Mouse (Mus musculus) adrenal gland, postnatal 10 days (tissue): ENCODE results near the gene R3hcc1l. TPM values are rescaled to one million over a fixed set of nuclear protein-coding genes. Genes with fewer than 3 reads are reported as not detected.

ENCODE experiments used
- DNase-seq: peaks from one replicate; pipeline ENCODE4 v3.0.0; 2021; ENCODE audit warnings: mixed read lengths
- total RNA-seq, 2 experiments: library from RNA; stranded (reverse); gene quantifications; 2 replicates each; pipeline ENCODE4 v1.2.3; 2021

Gene R3hcc1l
- total RNA-seq, 2 experiments from 2014 or later: 18.3 to 23.7 TPM

DNA sequence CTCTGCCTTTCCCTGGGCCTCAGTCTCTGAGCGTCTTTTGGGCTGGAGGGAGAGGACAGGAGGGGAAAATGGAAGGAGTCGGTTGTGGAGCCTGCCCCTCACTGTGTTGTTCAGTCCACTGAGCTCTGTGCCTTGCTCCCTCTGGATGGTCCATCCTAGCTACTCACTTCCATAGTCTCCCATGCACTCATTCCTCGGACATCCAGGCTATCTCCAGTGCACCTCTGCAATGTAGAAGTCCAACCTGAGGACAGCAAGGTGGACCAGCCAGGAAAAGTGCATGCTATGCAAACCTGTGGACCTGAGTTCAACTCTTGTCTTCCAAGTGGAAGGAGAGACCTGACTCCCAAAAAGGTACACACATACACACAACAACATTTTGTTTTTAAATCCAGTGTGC, 82.0 kb downstream of the R3hcc1l start:
- no peak for DNase-seq

DNA sequence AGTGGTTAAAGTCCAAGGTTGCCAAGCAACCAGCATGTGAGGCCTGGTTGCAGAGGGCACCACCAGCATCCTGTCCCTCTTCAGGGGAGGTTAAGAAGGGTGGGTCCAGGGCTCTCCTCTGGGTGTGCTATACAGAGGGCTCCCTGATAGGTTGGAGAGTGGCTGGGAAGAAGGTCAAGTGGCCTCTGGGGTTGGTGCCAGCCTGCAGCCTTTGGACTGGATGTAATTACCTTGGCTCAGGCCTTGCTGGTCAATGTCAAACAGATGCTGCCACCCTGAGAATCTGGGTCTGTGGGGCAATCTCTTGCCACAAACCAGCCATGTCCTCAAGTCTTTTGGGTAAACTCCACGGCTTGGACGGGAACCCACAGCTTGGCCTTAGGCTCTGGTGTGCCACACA, 82.9 kb downstream of the R3hcc1l start:
- DNase-seq: peak; percentile 57

DNA sequence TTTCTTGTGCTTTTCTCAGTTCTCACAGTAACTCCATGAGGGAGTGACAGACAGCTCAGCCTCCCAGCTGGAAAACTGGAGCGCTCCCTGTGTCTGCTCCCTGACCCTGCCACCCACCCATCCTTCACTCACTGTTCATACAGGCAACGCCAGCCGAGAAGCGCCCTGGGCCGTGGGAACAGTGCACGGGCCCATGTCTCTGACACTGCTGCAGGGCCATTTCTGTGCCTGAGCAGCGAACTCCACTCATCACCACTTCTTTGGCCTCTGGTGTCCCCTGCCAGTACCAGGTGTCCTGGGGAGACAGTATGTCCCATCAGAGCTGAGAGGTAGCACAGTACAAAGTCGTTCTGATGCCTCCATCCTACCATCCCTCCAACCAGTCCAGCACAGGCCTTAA, 83.5 kb downstream of the R3hcc1l start:
- no peak for DNase-seq

DNA sequence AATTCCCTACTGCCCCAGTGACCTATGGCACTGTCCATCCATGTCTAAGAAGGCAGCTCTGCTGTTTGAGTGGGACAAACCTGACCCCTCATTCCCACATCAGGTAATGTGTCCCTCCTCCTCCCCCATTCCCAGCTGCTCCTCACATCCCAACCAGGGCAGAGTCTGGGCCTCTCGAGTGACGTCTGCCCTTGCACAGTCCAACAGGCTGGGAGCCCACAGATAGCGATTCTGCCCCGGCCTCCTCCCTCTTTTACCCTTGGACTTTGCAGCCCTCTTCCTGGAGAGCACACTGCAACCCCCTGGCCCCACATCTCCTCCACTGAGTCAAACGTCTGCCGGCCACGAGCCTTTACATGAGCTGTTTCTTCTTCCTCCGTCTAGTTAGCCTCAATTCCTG, 84.0 kb downstream of the R3hcc1l start:
- DNase-seq: no peak

DNA sequence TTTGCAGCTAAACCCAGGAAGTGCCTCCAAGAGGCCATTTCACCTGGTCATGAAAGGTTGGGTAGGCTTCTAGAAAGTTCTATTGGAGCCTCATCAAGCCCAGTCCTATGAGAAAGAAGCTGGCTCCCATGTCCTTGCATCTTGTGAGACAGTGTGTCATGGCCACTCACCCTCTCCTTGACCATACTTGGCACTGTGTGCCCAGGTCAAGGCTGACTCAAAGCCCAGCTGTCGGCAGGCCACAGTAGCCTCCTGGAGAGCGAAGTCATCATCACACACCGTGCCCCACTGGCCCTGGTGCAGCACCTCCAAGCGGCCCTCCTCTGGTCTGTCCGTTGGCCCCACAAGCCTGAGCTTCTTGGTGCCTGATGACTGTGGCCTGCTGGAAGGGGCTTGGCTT, 89.5 kb downstream of the R3hcc1l start:
- no peak for DNase-seq

DNA sequence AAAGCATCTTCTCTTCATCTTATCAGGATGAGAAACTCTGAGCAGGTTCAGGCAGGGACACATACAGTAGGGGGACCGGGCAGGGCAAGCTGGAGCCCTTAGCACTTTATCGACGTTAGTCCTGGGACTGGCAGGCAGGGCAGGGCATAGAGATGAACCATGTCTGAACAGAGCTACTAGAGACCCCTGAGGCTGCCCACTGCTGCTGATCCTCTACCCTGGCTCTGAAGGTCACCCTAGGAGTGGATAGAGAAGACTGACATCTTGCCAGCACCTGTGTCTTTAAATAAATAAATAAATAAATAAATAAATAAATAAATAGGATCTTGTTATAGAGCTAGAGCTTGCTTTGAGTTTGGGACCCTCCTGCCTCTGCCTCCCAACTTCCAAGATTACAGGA, 91.2 kb downstream of the R3hcc1l start:
- DNase-seq: no peak

DNA sequence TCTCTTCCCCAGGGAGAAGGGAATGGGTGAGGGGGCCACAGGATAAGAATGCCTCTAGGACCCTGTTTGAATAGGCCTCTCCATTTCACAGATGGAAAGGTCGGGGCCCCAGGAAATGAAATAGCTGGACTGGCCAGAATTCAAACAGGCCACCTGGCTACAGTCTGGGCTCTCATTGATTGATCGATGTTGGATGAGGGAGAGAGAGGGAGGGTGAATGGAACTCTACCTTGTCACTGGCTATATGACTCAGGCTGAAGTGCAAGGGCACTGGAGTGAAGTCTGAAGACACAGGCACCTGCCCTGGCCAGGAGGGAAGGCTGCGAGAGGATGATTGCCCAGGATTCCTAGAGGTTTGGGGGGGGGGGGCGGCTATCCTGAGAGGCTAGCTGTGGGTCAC, 93.2 kb downstream of the R3hcc1l start:
- no peak for DNase-seq

DNA sequence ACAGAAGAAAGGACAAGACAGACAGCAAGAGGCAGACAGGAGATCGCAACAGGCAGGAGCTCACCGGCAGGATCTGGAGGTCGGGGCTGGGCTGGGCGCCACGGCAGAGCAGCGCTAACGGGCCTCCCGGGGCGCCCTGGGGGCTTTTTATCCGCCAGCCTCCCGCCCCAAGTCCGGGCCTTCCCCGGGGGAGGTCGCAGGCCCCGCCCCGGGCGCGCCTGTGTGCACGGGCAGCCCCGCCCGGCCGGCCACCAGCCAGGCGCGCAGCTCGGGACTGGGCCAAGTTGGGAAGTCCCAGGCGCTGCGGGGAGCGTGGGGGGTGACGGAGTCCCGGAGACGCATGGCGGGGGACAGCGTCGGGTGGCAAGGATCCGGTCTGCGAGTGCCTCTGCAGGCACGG, 94.1 kb downstream of the R3hcc1l start, which contains the start of gene Loxl4:
Loxl4 (minus strand) TSS at position 160 of the 400 bp plus-strand sequence.
- DNase-seq: peak; percentile 81

DNA sequence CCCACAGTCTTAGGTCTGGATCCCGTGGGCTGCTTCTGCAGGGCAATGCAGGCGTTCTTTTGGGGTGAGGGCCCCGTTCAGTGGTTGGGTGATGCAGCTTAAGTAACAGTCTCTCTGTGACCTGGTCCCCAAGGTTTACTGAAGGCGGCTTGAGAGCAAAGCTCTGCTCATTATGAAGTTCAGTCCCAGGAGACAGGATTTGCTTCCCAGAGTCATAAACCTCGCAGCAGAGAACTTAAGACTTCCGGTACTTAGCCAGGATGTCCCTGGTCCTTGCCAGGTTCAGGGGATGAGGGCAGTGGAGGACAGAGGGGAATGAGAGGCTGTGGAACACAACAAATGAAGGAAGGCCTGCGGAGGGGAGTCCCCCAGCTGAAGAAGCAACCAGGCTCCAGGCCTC, 94.6 kb downstream of the R3hcc1l start:
- no peak for DNase-seq

DNA sequence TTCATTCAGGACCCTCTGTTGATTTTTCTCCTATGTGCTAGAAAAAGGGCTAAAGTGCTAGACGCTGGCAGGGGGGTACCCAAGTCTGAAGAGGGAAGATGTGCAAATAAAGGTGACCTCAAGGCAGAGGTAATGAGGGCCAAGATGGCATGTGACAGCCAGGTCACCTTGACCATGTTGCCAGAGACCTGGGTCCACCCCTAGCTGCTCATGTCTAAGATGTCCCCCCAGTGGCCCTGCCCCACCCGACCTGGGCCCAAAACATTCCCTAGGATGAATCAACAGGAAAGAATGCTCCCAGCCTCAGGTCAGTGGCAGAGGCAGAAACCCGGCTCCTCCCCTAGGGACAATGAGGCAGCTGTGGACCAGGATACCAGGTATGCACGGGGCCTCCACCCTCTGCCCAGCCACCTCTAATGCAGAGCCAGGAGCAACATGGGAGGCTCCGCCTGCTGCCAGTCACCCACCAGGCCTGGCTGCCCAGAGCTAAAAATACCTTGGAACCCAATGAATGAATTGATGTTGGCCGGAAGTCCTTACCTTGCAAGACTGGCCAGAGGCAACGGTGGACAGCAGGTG, 95.2 kb downstream of the R3hcc1l start:
- DNase-seq: no peak

DNA sequence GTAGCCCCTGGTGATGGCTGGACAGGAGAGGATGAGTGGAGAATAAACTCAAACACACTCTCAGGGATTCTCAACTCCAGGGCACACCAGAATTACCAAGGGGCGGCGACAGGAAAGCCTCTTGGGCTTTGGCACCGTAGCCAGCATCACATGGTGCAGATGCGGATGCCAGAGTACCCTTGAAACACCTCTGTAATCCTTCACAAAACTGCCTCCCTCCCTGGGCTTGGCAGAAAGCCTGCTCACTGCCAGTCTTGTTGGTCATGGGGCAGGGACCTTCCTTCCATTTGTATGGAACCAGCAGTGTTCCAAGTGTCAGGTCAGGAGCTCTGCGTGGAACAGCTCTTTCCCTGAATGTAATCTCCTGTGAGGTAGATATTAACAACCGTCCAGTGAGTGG, 109.5 kb downstream of the R3hcc1l start:
- no peak for DNase-seq

DNA sequence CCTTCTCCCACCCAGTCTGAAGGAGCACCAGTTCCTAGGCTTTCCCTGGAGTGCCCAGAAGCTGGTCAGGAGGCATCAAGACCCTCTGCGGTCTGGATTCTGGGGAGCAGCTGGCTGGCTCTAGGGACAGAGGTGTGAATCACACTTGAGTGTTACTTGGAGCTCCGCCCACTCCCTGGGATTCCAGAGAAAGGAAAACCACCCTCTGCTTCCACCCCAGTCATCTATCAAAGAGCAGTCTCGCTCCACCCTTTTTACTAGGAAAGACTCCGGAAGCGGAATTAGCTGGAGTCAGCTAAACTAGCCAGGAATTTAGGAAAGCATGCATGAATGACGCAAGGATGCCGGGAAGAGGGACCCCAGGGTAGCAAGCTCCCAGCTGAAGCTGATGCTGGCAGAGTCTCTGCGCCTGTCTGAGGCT, 113.0 kb downstream of the R3hcc1l start:
- peak; percentile 18 for DNase-seq

DNA sequence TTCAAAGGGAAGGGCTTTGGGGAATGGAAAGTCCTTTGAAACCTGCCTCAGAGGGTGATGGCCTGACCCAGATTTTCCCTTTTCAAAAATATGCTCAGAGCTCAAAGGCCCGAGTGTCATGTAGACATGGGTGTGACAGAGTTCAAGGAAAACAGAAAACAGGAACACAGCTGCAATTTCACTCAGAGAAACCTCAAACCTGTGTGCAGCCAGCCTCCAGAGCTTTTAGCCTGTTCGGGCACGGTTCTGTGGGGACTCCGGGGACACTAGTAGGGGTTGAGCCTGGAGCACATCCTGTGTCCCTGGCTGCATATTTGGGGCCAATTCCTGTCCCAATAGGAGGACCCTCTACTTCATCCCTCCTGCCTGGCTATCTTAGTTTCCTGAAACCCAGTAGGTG, 113.7 kb downstream of the R3hcc1l start:
- DNase-seq: no peak

DNA sequence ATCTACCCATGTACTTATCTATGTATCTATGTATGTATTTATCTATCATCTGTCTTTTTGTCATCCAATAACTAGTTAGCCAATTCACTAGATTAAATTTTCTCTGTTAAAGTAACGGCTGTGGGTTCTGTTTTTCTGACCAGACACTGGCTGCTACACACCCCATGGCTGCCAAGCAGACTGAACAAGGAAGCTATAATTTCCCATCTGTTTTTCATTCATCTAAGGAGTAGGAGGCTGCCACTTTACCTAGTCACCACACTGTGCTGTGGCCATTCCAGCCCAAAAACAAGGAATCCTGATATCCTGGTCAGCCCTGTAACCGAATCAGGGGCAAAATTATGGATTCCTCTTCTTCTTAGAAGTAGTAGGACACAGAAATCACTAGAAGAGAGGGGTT, 115.1 kb downstream of the R3hcc1l start:
- DNase-seq: no peak

DNA sequence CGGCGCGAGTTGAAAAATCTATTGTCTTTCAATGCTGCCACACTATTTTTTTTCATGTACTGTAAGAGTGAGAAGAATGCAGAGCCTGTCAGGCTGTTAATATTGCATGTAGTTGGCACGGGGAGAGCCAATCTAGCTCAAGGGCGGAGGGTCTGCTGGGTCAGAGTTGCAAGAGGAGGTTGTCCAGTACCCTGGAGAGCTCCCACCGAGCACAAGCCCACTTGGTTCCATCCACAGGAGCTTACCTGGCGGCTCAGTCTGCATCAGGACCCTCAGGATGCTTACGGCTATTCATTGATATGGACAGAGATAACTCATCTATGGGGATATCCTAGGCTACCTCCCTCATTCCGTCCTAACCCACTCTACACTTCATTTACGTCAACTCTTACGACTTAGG, 118.1 kb downstream of the R3hcc1l start:
- no peak for DNase-seq

DNA sequence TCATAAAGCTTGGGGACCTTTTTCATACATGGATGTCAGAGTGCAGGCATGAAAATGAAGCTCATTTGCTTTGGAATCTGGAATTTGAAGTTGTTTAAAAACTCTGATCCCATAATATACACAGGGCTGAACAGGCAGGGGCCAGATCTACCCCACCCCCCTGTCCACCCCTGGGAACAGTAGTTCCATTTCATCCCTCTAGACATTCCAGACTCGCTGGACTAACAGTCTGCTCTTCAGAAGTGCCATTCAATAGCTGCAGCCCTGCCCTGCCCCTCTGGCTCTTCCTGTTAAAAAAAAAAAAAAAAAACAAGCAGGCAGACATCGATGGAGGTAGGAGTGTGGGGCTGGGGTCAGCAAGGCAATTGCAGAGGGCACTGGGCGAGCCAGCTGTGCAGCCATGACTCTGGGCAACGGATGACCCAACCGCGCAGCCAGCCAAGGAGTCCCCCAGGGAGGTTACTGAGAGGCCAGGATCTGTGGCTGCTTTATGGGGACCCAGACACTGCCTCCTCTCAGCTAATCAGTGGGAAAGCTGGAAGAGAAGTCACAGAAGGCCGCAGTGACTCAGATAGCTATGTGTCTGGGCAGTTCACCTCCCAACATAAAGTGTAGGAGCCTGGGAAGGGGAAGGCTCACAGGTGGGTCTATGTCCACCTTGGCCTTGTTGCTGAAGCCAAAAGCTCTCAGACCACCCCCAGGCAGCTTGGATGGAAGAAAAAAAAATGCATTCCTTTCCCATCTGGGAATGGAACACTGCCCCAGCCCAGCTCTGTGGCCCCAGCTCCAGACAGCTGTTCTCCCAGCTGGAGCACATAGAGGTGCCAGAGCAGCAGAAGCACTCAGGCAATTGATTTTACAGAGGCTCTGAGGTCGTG, 120.3 kb downstream of the R3hcc1l start:
- DNase-seq: peak; percentile 45

DNA sequence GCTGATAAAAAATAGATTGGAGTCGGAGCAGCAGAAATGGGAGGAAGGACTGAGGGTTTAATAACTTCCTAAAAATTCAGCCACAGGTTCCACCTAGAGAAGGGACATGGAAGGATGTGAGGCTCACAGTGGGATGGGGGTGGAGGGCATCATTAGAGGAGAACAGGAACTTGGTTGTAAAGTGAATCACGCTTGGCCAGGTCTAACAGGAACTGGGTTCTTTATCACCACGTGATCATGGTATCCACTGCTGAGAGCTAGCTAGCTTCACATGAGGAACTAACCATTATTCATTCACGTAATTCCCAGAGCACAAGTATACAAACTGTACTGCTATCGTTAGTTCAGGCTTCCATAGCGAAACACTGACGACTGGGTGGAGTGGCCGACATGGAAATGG, 121.0 kb downstream of the R3hcc1l start:
- DNase-seq: no peak

DNA sequence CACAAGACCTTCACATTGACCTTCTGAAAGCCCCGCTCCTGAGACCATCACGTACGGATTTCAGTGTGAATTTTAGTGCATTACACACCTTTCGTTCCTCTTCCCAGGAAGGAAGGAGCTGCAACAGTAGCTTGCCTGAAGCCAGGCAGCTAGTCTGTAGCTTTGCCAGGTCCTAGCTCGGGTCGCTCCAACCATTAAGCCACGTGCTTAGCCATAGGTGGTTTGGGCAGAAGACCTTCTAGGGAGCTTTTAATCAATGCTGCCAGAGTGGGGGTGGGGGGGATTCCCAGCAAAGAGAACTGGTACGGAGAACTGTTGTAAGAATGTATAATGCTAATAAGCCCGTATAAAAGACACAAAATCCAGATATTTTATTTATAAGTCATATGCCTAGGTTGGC, 121.7 kb downstream of the R3hcc1l start:
- no peak for DNase-seq

Other genes starting within 250 kb of the R3hcc1l start
- 1 to 10 TPM in 1 of 2 experiments, under 1 TPM in 1; 0.63 to 1.3 TPM for gene Crtac1, start 87.0 kb upstream of the R3hcc1l start, total RNA-seq
- gene Loxl4, start 94.1 kb downstream of the R3hcc1l start, total RNA-seq: 1 to 10 TPM; 1.8 to 2.7 TPM
- gene Pyroxd2, start 234.0 kb downstream of the R3hcc1l start, total RNA-seq: 10 to 100 TPM; 15.8 to 23.5 TPM